Mouse (Mus musculus) erythroblast, embryonic 14.5 days (primary cell): ENCODE results near the gene Stil.

ENCODE experiments used
- GATA1 ChIP-seq: IDR thresholded peaks from 2 replicates; pipeline ENCODE4 v1.6.1; 2012; ENCODE audit warnings: low read length, inconsistent platforms, mixed read lengths
- TAL1 ChIP-seq: IDR thresholded peaks from 3 replicates; pipeline ENCODE4 v1.6.1; 2012; ENCODE audit warnings: low read length, inconsistent platforms, mixed read lengths

GRCm38 (mm10) chr4:115055044-115055443, 55.1 kb downstream of the Stil start:
- TF ChIP-seq GATA1 (no peak), TAL1 (no peak)
